Mouse (Mus musculus): Measurements from ENCODE around the gene Fhad1.
A peak's percentile ranks its signal among the peaks of the same experiment; 100 is the strongest.

DNA sequence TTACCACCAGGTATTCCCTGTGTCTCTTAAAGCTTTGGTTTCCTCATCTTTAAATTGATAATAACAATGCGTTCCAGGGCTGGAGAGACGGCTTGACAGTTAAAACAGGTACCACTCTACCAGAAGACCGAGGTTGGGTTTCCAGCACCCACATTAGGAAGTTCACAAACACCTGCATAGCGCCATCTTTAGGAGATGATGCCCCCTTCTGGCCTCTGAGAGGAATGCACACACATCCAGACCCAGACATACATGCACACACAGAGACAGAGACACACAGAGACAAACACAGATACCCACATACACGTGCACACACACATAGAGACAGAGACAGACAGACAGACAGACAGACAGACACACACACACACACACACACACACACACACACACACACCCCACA is 35.1 kb upstream of the Fhad1 start:
- TF ChIP-seq CTCF (conservative IDR thresholded peaks at IDR 0.05; ENCODE audit: insufficient read depth, insufficient read length, low read depth, low read length) (0 out of 2 replicates have a peak, but pooled peaks have one; percentile 10), POLR2A (IDR thresholded peaks at IDR 0.05; ENCODE audit: low read depth, low read length) (no peak)

Measured in kidney, adult 2 months (tissue).